Mouse (Mus musculus): ENCODE data around the gene Chrna9. TPM values are rescaled to one million over a fixed set of nuclear protein-coding genes. Genes with fewer than 3 reads are reported as not detected.

Gene Chrna9
- polyA plus RNA-seq, 1 experiment from 2014 or later = not detected

- H3K4me2 ChIP-seq (replicated peaks) = peak overlapping the region; percentile 51
- 41% methylated on average over 18 of the region's 18 CpGs for WGBS
- ATAC-seq (ENCODE audit: low FRiP score, low read depth) = peak; percentile 67
- no peaks in the 10 kb centered on the region for H3K27me3 ChIP-seq (replicated peaks)
- H3K36me3 ChIP-seq = no peaks in the 10 kb centered on the region
- peak overlapping the region; percentile 80; the same call in 1 of the 2 replicates for H3K27ac ChIP-seq
- H3K4me1 ChIP-seq = peaks cover 19% of the 10 kb centered on the region
- no peak overlapping the region for H3K9ac ChIP-seq
- no peak overlapping the region for H3K4me3 ChIP-seq
- no peaks in the 10 kb centered on the region for H3K9me3 ChIP-seq
These were observed 16.2 kb downstream of the Chrna9 start for GRCm38 (mm10) chr5:65950679-65951512.

DNA sequence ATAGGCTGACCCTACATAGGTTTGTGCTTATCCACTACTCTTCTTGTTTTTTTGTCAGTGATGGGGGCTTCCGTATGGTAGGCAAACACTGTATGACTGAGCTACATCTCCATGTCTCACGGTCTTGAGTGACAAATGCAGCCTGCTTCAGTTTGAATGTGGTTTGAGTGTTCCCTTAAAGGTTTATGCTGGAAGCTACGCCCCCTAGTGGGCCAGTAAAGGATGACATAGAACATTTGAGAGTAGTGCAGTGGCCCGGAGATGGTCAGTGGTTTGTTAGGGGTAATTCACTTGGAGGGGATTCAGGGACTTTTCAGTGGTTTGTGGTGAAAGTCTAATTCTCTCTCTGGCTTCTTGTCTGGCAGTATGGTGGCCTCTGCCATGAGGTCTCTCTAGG is 16.8 kb downstream of the Chrna9 start:
- H3K27me3 ChIP-seq (replicated peaks) = no peaks in the 10 kb centered on the region
- H3K36me3 ChIP-seq = no peaks in the 10 kb centered on the region
- H3K4me2 ChIP-seq (replicated peaks) = no peak overlapping the region
- no peak for ATAC-seq (ENCODE audit: low FRiP score, low read depth)
- no peak overlapping the region for H3K4me3 ChIP-seq
- no peak overlapping the region for H3K9ac ChIP-seq
- WGBS = 75% methylated on average over 4 of the region's 4 CpGs
- H3K4me1 ChIP-seq = peaks cover 19% of the 10 kb centered on the region
- H3K27ac ChIP-seq = no peak overlapping the region
- no peaks in the 10 kb centered on the region for H3K9me3 ChIP-seq

GRCm38 (mm10) chr5:65954130-65955080 is 19.7 kb downstream of the Chrna9 start:
- Histone ChIP-seq H3K4me1 (peaks cover 19% of the 10 kb centered on the region), H3K36me3 (no peaks in the 10 kb centered on the region), H3K4me2 (replicated peaks) (no peak overlapping the region), H3K4me3 (no peak overlapping the region), H3K27ac (no peak overlapping the region), H3K27me3 (replicated peaks) (no peaks in the 10 kb centered on the region), H3K9me3 (no peaks in the 10 kb centered on the region), H3K9ac (no peak overlapping the region)
- no peak for ATAC-seq (ENCODE audit: low FRiP score, low read depth)
- WGBS = 92% methylated on average over 16 of the region's 16 CpGs

GRCm38 (mm10) chr5:65955343-65956143 is 20.8 kb downstream of the Chrna9 start:
- 35% methylated on average over 23 of the region's 23 CpGs for WGBS
- Histone ChIP-seq H3K4me3 (peak overlapping the region; percentile 25), H3K27me3 (replicated peaks) (no peaks in the 10 kb centered on the region), H3K4me1 (peaks cover 11% of the 10 kb centered on the region), H3K9ac (no peak overlapping the region), H3K27ac (no peak overlapping the region), H3K36me3 (no peaks in the 10 kb centered on the region), H3K4me2 (replicated peaks) (peak overlapping the region; percentile 52), H3K9me3 (no peaks in the 10 kb centered on the region)
- peak; percentile 55; the same call in 1 of the 2 replicates for ATAC-seq (ENCODE audit: low FRiP score, low read depth)

DNA sequence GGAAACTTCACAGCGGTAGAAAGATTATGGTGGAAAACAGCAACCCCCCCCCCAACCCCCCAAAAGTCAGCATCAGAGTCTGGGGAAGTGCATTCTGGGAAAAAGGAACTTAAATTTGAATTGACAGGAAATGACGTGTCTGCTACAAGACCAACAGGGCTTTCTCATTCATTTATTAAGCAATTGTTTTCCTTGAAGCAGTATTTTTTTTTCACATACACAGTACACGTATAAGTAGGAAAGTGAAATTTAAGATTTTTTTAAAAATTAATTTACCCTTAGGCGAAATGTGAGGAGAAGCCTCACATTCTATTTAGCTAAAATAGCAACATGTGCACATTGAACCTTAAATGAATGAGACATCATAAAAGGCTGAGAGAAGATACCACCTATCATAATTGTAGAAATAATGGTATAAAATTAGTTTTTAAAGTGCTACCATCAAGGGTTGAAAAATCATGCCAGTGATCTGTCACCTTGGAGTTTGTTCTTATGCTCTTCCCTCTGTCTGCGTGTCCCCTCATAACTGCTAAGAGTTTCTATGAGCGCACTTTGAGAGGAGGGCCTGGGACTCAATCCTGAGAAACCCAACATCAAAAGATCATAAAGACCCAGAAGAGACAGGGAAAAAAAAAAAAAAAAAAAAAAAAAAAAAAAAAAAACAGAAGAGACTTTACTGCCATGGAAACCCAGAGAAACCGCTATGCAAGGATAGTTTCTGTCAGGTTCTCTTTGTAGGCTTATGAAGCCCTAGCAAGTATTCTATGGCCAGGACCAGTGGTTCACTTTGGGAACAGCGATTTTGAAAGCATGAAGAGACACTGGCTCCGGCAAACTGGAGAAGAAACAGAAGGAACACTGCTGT is 21.7 kb downstream of the Chrna9 start:
- no peak for ATAC-seq (ENCODE audit: low FRiP score, low read depth)
- Histone ChIP-seq H3K27me3 (replicated peaks) (no peaks in the 10 kb centered on the region), H3K36me3 (no peaks in the 10 kb centered on the region), H3K4me3 (peak overlapping the region; percentile 25), H3K27ac (no peak overlapping the region), H3K9ac (no peak overlapping the region), H3K9me3 (no peaks in the 10 kb centered on the region), H3K4me1 (peaks cover 8% of the 10 kb centered on the region), H3K4me2 (replicated peaks) (peak overlapping the region; percentile 52)
- WGBS = 81% methylated on average over 9 of the region's 9 CpGs

- H3K4me2 ChIP-seq (replicated peaks) = no peak overlapping the region
- no peak overlapping the region for H3K9ac ChIP-seq
- peaks cover 8% of the 10 kb centered on the region for H3K4me1 ChIP-seq
- H3K27me3 ChIP-seq (replicated peaks) = no peaks in the 10 kb centered on the region
- H3K27ac ChIP-seq = no peak overlapping the region
- no peaks in the 10 kb centered on the region for H3K9me3 ChIP-seq
- ATAC-seq (ENCODE audit: low FRiP score, low read depth) = no peak
- no peak overlapping the region for H3K4me3 ChIP-seq
- no peaks in the 10 kb centered on the region for H3K36me3 ChIP-seq
- 2% methylated on average over 4 of the region's 4 CpGs for WGBS
These were observed 23.9 kb downstream of the Chrna9 start for GRCm38 (mm10) chr5:65958597-65958996.

GRCm38 (mm10) chr5:65959893-65960596 is 25.3 kb downstream of the Chrna9 start:
- no peaks in the 10 kb centered on the region for H3K27me3 ChIP-seq (replicated peaks)
- H3K9me3 ChIP-seq = no peaks in the 10 kb centered on the region
- 78% methylated on average over 5 of the region's 5 CpGs for WGBS
- H3K27ac ChIP-seq = no peak overlapping the region
- no peak overlapping the region for H3K9ac ChIP-seq
- H3K4me2 ChIP-seq (replicated peaks) = no peak overlapping the region
- no peak for ATAC-seq (ENCODE audit: low FRiP score, low read depth)
- H3K4me3 ChIP-seq = no peak overlapping the region
- no peaks in the 10 kb centered on the region for H3K36me3 ChIP-seq
- H3K4me1 ChIP-seq = peaks cover 6% of the 10 kb centered on the region

- Histone ChIP-seq H3K27ac (no peak overlapping the region), H3K4me2 (replicated peaks) (no peak overlapping the region), H3K36me3 (no peaks in the 10 kb centered on the region), H3K9ac (no peak overlapping the region), H3K27me3 (replicated peaks) (no peaks in the 10 kb centered on the region), H3K9me3 (no peaks in the 10 kb centered on the region), H3K4me3 (no peak overlapping the region), H3K4me1 (peaks cover under 1% of the 10 kb centered on the region; the same call in 1 of the 2 replicates)
- WGBS = 93% methylated on average over 11 of the region's 11 CpGs
- no peak for ATAC-seq (ENCODE audit: low FRiP score, low read depth)
These were observed 25.9 kb downstream of the Chrna9 start for GRCm38 (mm10) chr5:65960597-65960950.

- no peaks in the 10 kb centered on the region for H3K27me3 ChIP-seq (replicated peaks)
- WGBS = 93% methylated on average over 5 of the region's 5 CpGs
- no peaks in the 10 kb centered on the region for H3K36me3 ChIP-seq
- H3K9me3 ChIP-seq = no peaks in the 10 kb centered on the region
- no peaks in the 10 kb centered on the region for H3K4me1 ChIP-seq
- no peak overlapping the region for H3K27ac ChIP-seq
- no peak overlapping the region for H3K4me2 ChIP-seq (replicated peaks)
- no peak overlapping the region for H3K9ac ChIP-seq
- no peak for ATAC-seq (ENCODE audit: low FRiP score, low read depth)
- no peak overlapping the region for H3K4me3 ChIP-seq
These were observed 28.6 kb downstream of the Chrna9 start for GRCm38 (mm10) chr5:65963291-65963690.

GRCm38 (mm10) chr5:65965771-65966279 is 31.1 kb downstream of the Chrna9 start:
- no peak for ATAC-seq (ENCODE audit: low FRiP score, low read depth)
- Histone ChIP-seq H3K4me3 (no peak overlapping the region), H3K27ac (no peak overlapping the region), H3K9ac (no peak overlapping the region), H3K9me3 (no peaks in the 10 kb centered on the region), H3K27me3 (replicated peaks) (no peaks in the 10 kb centered on the region), H3K36me3 (no peaks in the 10 kb centered on the region), H3K4me1 (no peaks in the 10 kb centered on the region), H3K4me2 (replicated peaks) (no peak overlapping the region)
- WGBS = 72% methylated on average over 7 of the region's 7 CpGs

All from neural tube, embryonic 12.5 days (tissue).